Mouse (Mus musculus) urinary bladder, adult 18-20 months (tissue): ENCODE data around the gene Olfr688.
A peak's percentile ranks its signal among the peaks of the same experiment; 100 is the strongest.

Source experiments
- DNase-seq, 2 experiments: peaks; one replicate each; pipeline ENCODE4 v3.0.0; 2022; ENCODE audit warnings: low spot score in 2 of 2, mixed read lengths in 2 of 2

Olfr688 gene

DNA sequence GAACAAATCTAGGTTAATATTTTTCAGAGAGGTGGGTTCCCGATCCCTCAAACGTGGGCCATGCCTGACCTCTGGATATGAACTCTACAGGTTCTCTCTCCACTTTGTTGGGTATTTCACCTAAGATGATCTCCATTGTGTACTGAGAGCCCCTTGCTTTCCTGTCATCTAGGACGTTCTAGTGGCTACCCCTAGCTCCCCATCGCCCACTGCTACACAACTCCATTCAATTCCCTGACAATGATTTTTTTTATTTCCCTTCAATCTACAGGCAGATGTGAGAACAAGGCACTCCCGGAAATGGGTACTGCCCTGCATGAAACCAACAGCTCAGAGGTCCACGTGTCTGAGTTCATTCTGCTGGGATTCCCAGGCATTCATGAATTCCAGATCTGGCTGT is at the start of gene Olfr688:
Olfr688 (plus strand) TSS at position 301 of the 400 bp plus-strand sequence.
- DNase-seq: no peak

DNA sequence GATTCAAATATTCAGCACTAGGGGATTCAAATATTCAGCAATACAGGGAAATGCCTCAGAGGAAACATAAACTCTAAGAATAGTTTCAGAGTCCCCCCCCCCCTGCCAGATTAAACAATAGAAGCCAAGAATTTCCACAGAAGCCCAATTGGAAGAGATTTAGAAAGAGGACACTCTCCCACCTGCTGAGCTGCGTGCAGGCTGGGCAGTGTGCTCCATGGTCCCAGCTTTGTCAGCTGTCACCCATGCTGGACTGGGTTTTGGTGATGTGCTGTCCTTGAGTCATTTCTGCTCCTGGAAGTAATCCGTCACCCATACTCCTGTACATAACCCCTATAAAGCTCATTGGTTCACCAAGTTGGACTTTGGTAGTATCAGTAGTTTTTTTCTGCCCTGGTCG is 40.2 kb upstream of the Olfr688 start:
- no peak for DNase-seq

GRCm38 (mm10) chr7:105248197-105248596 is 39.7 kb upstream of the Olfr688 start:
- DNase-seq: no peak

- DNase-seq: peak in 1 of 2 experiments; percentile 4
Observed at GRCm38 (mm10) chr7:105256656-105257055, 31.2 kb upstream of the Olfr688 start.

DNA sequence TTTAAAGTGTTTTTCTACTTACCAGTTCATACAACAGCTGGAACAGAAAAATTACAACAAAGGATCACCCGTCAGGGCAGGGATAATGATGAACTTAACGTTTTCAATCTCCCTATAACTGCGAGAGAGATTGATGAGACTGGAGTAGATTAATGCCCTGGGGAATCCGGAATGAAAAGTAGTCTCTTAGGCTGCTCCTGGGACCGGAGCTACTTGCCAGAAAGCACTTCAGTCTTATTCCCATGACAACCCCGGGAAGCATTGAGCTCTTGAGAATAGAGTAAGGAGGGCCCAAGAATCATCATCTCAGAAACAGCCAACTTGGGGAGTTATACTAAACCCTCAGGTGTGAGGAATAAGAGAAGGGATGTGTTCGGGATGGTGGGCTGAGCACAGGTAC is 15.5 kb upstream of the Olfr688 start:
- no peak for DNase-seq

DNA sequence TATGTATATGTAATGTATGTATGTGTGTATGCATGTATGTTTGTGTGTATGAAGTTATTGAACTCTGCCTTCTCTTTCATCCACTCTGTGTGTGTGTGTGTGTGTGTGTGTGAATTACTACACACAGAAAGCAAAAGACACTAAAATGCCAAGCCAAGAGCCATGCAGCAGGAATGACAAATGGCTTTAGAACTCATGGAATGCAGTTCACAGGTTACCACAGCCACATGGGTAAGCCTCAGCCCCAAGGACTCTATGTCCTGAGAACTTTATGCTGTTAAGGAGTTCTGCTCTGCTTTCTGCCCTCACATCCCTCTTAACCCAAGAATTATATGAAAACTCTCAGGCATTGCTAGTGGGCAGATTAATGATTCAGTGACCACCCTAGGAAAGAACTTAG is 2.2 kb downstream of the Olfr688 start:
- DNase-seq: no peak

DNA sequence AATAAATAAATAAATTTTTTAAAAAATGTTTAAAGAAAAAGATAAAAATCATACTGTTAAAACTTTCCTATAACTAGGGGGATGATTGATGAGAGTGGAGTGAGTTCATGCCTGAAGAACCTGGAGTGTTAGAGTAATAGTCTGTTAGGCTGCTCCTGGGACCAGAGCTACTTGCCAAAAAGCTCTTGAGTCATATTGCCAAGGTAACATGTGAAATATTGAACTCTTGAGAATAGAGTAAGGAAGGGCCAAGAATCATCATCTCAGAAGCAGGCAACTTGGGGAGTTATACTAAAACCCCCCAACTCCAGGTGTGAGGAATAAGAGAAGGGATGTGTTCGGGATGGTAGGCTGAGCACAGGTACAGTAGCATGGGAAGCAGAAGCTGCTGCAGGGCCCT is 23.0 kb downstream of the Olfr688 start, which contains the start of gene Olfr689:
Olfr689 (plus strand) TSS at position 301 of the 400 bp plus-strand sequence.
- no peak for DNase-seq

DNA sequence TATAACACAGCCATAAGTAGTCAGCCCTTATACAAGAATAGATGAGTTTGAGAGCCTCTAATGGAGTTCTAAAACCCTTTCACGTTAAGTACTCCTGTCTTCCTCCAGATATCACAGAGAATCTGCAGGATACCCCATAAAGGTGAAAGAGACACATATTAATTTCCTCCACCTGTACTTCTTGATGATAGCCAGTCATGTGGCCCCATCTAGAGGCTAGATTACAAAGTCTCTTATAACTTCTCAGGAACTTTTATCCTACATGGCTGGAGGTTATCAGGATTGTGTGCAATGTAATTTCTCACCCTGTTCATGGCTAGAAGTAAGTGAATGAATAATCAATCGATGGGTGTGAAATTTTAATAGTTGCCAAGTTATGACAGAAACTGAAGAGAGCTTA is 37.4 kb downstream of the Olfr688 start:
- DNase-seq: no peak

DNA sequence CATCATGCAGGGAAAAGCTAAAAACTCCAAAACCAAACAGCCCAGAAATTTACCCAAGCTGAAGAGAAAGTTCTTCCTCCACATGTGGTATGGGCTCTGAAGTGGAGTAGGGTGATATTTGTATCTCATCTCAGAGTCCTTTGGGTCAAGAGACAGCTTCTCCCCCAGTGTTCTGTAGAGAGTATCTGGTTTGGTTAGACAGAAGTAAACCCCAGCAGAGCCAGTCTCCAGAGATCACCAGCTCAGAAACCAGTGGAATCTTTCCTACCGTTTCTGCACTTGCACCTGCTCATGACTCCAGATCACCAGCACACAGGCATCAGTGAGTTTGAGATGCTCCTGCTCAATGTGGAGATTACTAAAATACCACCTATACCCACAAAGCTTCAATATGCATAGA is 46.1 kb downstream of the Olfr688 start, which contains the start of gene Olfr690:
Olfr690 (minus strand) TSS at position 101 of the 400 bp plus-strand sequence.
- no peak for DNase-seq
